14 mouse cellular contexts compared by ENCODE assay signal in the genomic region with DNA sequence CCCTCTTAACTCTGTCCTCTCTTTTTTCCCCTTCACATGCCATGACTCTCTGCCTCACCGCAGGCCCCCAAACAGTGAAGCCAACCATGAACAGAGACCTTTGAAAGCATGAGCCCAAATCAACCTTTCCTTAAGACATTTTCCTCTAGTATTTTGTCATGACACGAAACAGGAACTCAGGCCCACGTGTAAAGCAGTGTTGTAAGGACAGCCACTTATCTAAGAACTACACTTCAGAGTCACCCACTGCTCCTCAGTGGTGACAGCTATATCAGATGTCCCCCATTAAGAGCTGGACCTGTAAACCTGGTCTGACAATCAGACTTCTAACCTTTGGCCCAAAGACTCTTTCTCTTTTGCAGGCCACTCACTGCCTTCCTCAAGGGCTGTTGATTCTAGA.
"Had no signal": no experiment of that assay in that cellular context is flagged by ENCODE, and none has a peak within 500 bp of the region (broad histone marks: within the 10 kb centered on the region; RNA-seq: fewer than 3 reads in every experiment).

No protein-coding gene starts in this region.

- H3K4me1 ChIP-seq: liver, embryonic 15.5 days; neural tube, embryonic 12.5 days; stomach, embryonic 15.5 days had no signal

- H3K9ac ChIP-seq: liver, embryonic 15.5 days; neural tube, embryonic 12.5 days; stomach, embryonic 15.5 days had no signal

- DNase-seq: kidney, adult 18-20 months; kidney, postnatal 10 days; lung, adult 2 months; lung, postnatal 10 days; lung, postnatal 4 days; midbrain, embryonic 14.5 days; right cerebral cortex, postnatal 4 days; thymus, postnatal 36 days had no signal

- H3K9me3 ChIP-seq: limb, embryonic 10.5 days; liver, embryonic 15.5 days; neural tube, embryonic 12.5 days; stomach, embryonic 15.5 days had no signal

- H3K27ac ChIP-seq: left cerebral cortex, adult 2 months; limb, embryonic 10.5 days; liver, embryonic 15.5 days; neural tube, embryonic 12.5 days; stomach, embryonic 15.5 days had no signal

- H3K36me3 ChIP-seq: limb, embryonic 10.5 days; liver, embryonic 15.5 days; neural tube, embryonic 12.5 days; stomach, embryonic 15.5 days had no signal

- H3K4me2 ChIP-seq: liver, embryonic 11.5 days; liver, embryonic 15.5 days; neural tube, embryonic 12.5 days; stomach, embryonic 15.5 days had no signal

- H3K27me3 ChIP-seq: liver, embryonic 15.5 days; neural tube, embryonic 12.5 days; stomach, embryonic 15.5 days had no signal

- H3K4me3 ChIP-seq: left cerebral cortex, adult 2 months; limb, embryonic 10.5 days; liver, embryonic 15.5 days; neural tube, embryonic 12.5 days; stomach, embryonic 15.5 days had no signal
